Mouse (Mus musculus) gastrocnemius, postnatal 14 days (tissue): ENCODE results near the gene Rb1. TPM values are rescaled to one million over a fixed set of nuclear protein-coding genes. Genes with fewer than 3 reads are reported as not detected.

ENCODE experiments used
- DNase-seq: peaks from one replicate; pipeline ENCODE4 v3.0.0; 2021; ENCODE audit warnings: mixed read lengths
- intact Hi-C: fragments of 180-260 bp; cut with DNase I; formaldehyde crosslinking; loops from one replicate; pipeline ENCODE4 v1.15.1; 2025; ENCODE audit warnings: low total_unique reads
- microRNA-seq, 2 experiments: library from miRNA; unstranded; fragments of <30 nt; microRNA quantifications; one replicate each; pipeline ENCODE4 v1.2.0; 2021
- total RNA-seq, 2 experiments: library from RNA; stranded (reverse); gene quantifications; 2 replicates each; pipeline ENCODE4 v1.2.3; 2021

The Rb1 gene
- total RNA-seq, 2 experiments from 2014 or later, result 18.1 to 20.2 TPM

DNA sequence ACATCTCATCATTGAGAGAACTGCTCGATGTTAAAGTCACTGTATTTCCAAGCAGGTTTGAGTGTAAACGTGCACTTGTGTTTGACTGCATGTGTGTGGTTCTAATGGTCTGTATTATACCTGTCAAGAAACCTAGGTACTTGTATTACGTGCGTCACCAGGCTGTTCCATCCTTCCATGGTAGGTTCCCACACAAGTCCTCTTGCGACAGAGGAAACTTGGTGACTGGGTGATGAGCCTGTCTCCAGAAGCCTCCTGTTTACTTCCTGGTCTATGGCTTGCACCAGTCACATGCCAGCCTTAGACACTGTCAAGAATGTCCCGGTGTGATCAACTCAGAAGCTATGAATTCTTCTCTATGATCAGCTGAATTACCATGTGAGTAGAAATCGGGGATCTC, 187.1 kb downstream of the Rb1 start:
- DNase-seq, result no peak
- intact Hi-C loops, result no loop called here

- DNase-seq, result no peak
- intact Hi-C loops, result no loop called here
Observed at GRCm38 (mm10) chr14:73137234-73137633, 188.4 kb downstream of the Rb1 start.

Small RNAs within 50 kb of the gene (microRNA-seq; reads per million reads assigned to microRNA genes)
- gene Mir687, result 0 reads per million in 2 experiments

Other genes starting within 250 kb of the Rb1 start
- 10 to 100 TPM; 17.7 to 23.4 TPM for gene Rcbtb2, start 202.8 kb downstream of the Rb1 start, total RNA-seq
- 1 to 10 TPM; 2.6 to 2.9 TPM for gene Lpar6, start 87.9 kb downstream of the Rb1 start, total RNA-seq
- gene Itm2b, start 59.5 kb upstream of the Rb1 start, total RNA-seq, result 100 to 1,000 TPM; 330 to 339 TPM
- 10 to 100 TPM; 13.9 TPM for gene Med4, start 184.2 kb upstream of the Rb1 start, total RNA-seq
- gene Sucla2, start 199.5 kb upstream of the Rb1 start, total RNA-seq, result 100 to 1,000 TPM; 474 to 606 TPM
- 1 to 10 TPM; 6.2 to 8.5 TPM for gene Nudt15, start 222.4 kb upstream of the Rb1 start, total RNA-seq